Mouse (Mus musculus) ES-E14 (cell line): Measurements from ENCODE around the gene Wdfy2.

ENCODE experiments used
- CHD2 ChIP-seq: IDR thresholded peaks from 2 replicates; pipeline ENCODE4 v1.6.1; 2014; ENCODE audit warnings: mild to moderate bottlenecking, low read depth, low read length, inconsistent platforms
- HCFC1 ChIP-seq: IDR thresholded peaks from 2 replicates; pipeline ENCODE4 v1.6.1; 2012; ENCODE audit warnings: low read length, inconsistent platforms, borderline replicate concordance; ENCODE audit not compliant: insufficient read depth
- MAFK ChIP-seq: IDR thresholded peaks from 2 replicates; pipeline ENCODE4 v1.6.1; 2014; ENCODE audit warnings: mild to moderate bottlenecking, low read depth, low read length, inconsistent platforms; ENCODE audit not compliant: insufficient read depth
- ZC3H11A ChIP-seq: IDR thresholded peaks from 2 replicates; pipeline ENCODE4 v1.6.1; 2012; ENCODE audit warnings: low read depth, mild to moderate bottlenecking, inconsistent platforms, low read length, borderline replicate concordance
- ZNF384 ChIP-seq: IDR thresholded peaks from 2 replicates; pipeline ENCODE4 v1.6.1; 2012; ENCODE audit warnings: low read depth, low read length, inconsistent platforms

DNA sequence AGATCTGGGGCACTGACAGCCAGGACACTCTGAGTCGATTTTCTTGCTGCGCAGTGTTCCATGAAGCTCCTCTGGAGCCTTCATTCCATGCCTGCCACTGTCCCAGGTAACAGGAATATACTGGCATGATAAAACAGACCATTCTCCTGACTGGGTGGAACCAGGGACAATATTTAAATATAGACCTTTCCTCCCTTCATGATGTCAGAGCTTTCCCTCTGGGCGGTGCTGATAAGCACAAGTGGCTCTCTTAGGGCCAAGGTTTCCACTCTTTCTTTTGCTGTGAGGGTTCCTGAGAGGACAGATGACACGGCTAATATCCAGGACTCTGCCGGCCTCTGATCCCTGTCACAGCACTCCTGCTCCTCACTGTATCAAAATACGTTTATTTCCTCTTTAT is 40.6 kb downstream of the Wdfy2 start:
- no peak for TF ChIP-seq ZC3H11A
- no peak for TF ChIP-seq HCFC1
- TF ChIP-seq ZNF384 = no peak
- TF ChIP-seq CHD2 = no peak
- TF ChIP-seq MAFK = no peak
